ENCODE assay signal across 8 mouse cellular contexts in genomic region chr5:112428944-112429343, GRCm38 (mm10). TPM values are rescaled to one million over a fixed set of nuclear protein-coding genes. Genes with fewer than 3 reads are reported as not detected.
A peak's percentile ranks its signal among the peaks of the same experiment; 100 is the strongest.
DNase-seq lines count a peak whose midpoint lies in the region; ATAC-seq and TF ChIP-seq lines count a peak whose summit lies in the region.

No protein-coding gene starts in this region.

- peak; percentile 25 to 56 (median 46); a peak in 5 of 6 replicates for TF ChIP-seq CTCF in MEL (IDR thresholded peaks at IDR 0.05 in 2 of 3, conservative IDR thresholded peaks at IDR 0.05 in 1 of 3; ENCODE audit: control insufficient read depth in 1 of 3, insufficient read depth in 1 of 3, low read depth in 2 of 3, low read length in 3 of 3, poor library complexity in 1 of 3, severe bottlenecking in 1 of 3)

- no peak for TF ChIP-seq EP300 in MEL (IDR thresholded peaks at IDR 0.05; ENCODE audit: low read depth in 1 of 2, low read length in 2 of 2)

- H3K4me3 ChIP-seq in MEL (ENCODE audit: control insufficient read depth in 1 of 2, insufficient read depth in 1 of 2, low read depth in 2 of 2, low read length in 2 of 2), result no peak overlapping the region

- DNase-seq in 3T3-L1 (ENCODE audit: low read depth, low spot score) (peak; percentile 61), MEL (ENCODE audit: low read depth, low spot score) (peak; percentile 7)
- peak; percentile 79 for DNase-seq in cerebellum, adult 9-10 months
- DNase-seq in frontal cortex, postnatal 25 days (ENCODE audit: low spot score in 2 of 2), result peak; percentile 58 to 64
- DNase-seq in kidney, postnatal 14 days, result peak; percentile 72
- DNase-seq in lung, adult 18-20 months, result peak; percentile 11 to 18
- peak; percentile 80 for DNase-seq in thymus, postnatal 4 days

- no peak overlapping the region for H3K9ac ChIP-seq in MEL (ENCODE audit: control insufficient read depth, low read depth, low read length, poor library complexity, severe bottlenecking)

- H3K36me3 ChIP-seq in MEL (ENCODE audit: control insufficient read depth in 1 of 2, insufficient read depth in 2 of 2, low read length in 2 of 2), result no peaks in the 10 kb centered on the region

- H3K79me2 ChIP-seq in MEL (ENCODE audit: control insufficient read depth, insufficient read depth, low read length, poor library complexity), result no peaks in the 10 kb centered on the region

- no peak for TF ChIP-seq POLR2A in MEL (IDR thresholded peaks at IDR 0.05; ENCODE audit: control insufficient read depth in 1 of 2, insufficient read depth in 1 of 2, low read depth in 1 of 2, low read length in 2 of 2, poor library complexity in 1 of 2)

- peak; percentile 46 for TF ChIP-seq RAD21 in MEL (IDR thresholded peaks at IDR 0.05; ENCODE audit: low read depth, low read length)

- no peaks in the 10 kb centered on the region for H3K9me3 ChIP-seq in MEL (replicated peaks; ENCODE audit: insufficient read depth, low read length)

- H3K4me1 ChIP-seq in MEL (ENCODE audit: control insufficient read depth in 1 of 2, insufficient read depth in 2 of 2, low read length in 2 of 2), result no peaks in the 10 kb centered on the region

- ATAC-seq in neutrophil, adult 5-6 weeks (ENCODE audit: extremely low read depth, insufficient number of reproducible peaks, low FRiP score, poor library complexity, severe bottlenecking), result peak; percentile 21; the same call in 1 of the 2 replicates

- H3K27ac ChIP-seq in MEL (ENCODE audit: control insufficient read depth, low read depth, low read length), result no peak overlapping the region

- no peaks in the 10 kb centered on the region for H3K27me3 ChIP-seq in MEL (ENCODE audit: control insufficient read depth in 1 of 2, insufficient read depth in 2 of 2, low read length in 2 of 2)

TF ChIP-seq in MEL, 35 proteins besides CTCF, POLR2A, EP300 and RAD21:
- TF ChIP-seq SMC3 (IDR thresholded peaks at IDR 0.05; ENCODE audit: low read depth, low read length) (peak; percentile 35), ZC3H11A (IDR thresholded peaks at IDR 0.05; ENCODE audit: low read depth, low read length) (peak; percentile 32), ETS1 (IDR thresholded peaks at IDR 0.05; ENCODE audit: low read depth, low read length) (no peak), MAX (IDR thresholded peaks at IDR 0.05; ENCODE audit: low read length) (no peak)

RNA-seq across cellular contexts. Expression of gene Gm6588, which starts 20.3 kb away (rescaled TPM):
- total RNA-seq in MEL (2012; rRNA removed), result not detected in 2 replicates
- not detected for polyA plus RNA-seq in MEL (2012; ENCODE audit: insufficient read depth in 1 of 2, insufficient read length in 2 of 2, low read depth in 1 of 2, low replicate concordance in 2 of 2, missing spikeins in 1 of 2)
- total RNA-seq in neutrophil, adult 5-6 weeks (2017), result not detected in 2 replicates

RNA-seq across cellular contexts. Expression of gene Asphd2, which starts 34.3 kb away (rescaled TPM):
- 0.08 TPM in 1 of 2 replicates, not detected in the other for total RNA-seq in MEL (2012; rRNA removed)
- polyA plus RNA-seq in MEL (2012; ENCODE audit: insufficient read depth in 1 of 2, insufficient read length in 2 of 2, low read depth in 1 of 2, low replicate concordance in 2 of 2, missing spikeins in 1 of 2), result not detected
- total RNA-seq in neutrophil, adult 5-6 weeks (2017), result not detected in 2 replicates

Comparison
In these comparisons a context has a peak if more than half of its experiments do, and no peak if none do; other contexts are left out.
1. DNase-seq: peak in every context shown above with its lines; median percentile 80 in thymus, postnatal 4 days; 79 in cerebellum, adult 9-10 months; 72 in kidney, postnatal 14 days; 61 in 3T3-L1; 61 in frontal cortex, postnatal 25 days; 14 in lung, adult 18-20 months; 7 in MEL.